Mouse (Mus musculus): ENCODE results near the gene Abcg8. TPM values are rescaled to one million over a fixed set of nuclear protein-coding genes. Genes with fewer than 3 reads are reported as not detected.

The Abcg8 gene
- polyA plus RNA-seq, 1 experiment from 2014 or later: not detected

GRCm38 (mm10) chr17:84728201-84728911, 52.3 kb downstream of the Abcg8 start:
- Histone ChIP-seq H3K27ac (ENCODE audit: low read depth, low read length) (no peak overlapping the region), H3K36me3 (ENCODE audit: control insufficient read depth, insufficient read depth, low read length) (0 out of 2 replicates have a peak, but pooled peaks cover 3% of the 10 kb centered on the region), H3K4me3 (ENCODE audit: low read depth, low read length) (no peak overlapping the region), H3K27me3 (ENCODE audit: control insufficient read depth, insufficient read depth, low read length) (no peaks in the 10 kb centered on the region), H3K4me1 (ENCODE audit: control insufficient read depth, insufficient read depth, low read length) (no peaks in the 10 kb centered on the region), H3K9ac (ENCODE audit: low read length) (no peak overlapping the region), H3K4me2 (ENCODE audit: low read depth) (no peak overlapping the region), H3K9me3 (ENCODE audit: control insufficient read depth, low read length) (no peaks in the 10 kb centered on the region)
- WGBS: 71% methylated on average over 1 of the region's 1 CpGs
- DNase-seq (ENCODE audit: low spot score) (no peak), ATAC-seq (ENCODE audit: insufficient read depth, low FRiP score, low TSS enrichment) (no peak)

- H3K27ac ChIP-seq (ENCODE audit: low read depth, low read length): no peak overlapping the region
- 92% methylated on average over 5 of the region's 5 CpGs for WGBS
- no peaks in the 10 kb centered on the region for H3K27me3 ChIP-seq (ENCODE audit: control insufficient read depth, insufficient read depth, low read length)
- H3K4me3 ChIP-seq (ENCODE audit: low read depth, low read length): no peak overlapping the region
- H3K4me2 ChIP-seq (ENCODE audit: low read depth): no peak overlapping the region
- no peaks in the 10 kb centered on the region for H3K9me3 ChIP-seq (ENCODE audit: control insufficient read depth, low read length)
- H3K4me1 ChIP-seq (ENCODE audit: control insufficient read depth, insufficient read depth, low read length): no peaks in the 10 kb centered on the region
- DNase-seq (ENCODE audit: low spot score) (no peak), ATAC-seq (ENCODE audit: insufficient read depth, low FRiP score, low TSS enrichment) (no peak)
- H3K36me3 ChIP-seq (ENCODE audit: control insufficient read depth, insufficient read depth, low read length): 0 out of 2 replicates have a peak, but pooled peaks cover 3% of the 10 kb centered on the region
- no peak overlapping the region for H3K9ac ChIP-seq (ENCODE audit: low read length)
Observed at GRCm38 (mm10) chr17:84729140-84729539, 53.0 kb downstream of the Abcg8 start.

- ATAC-seq (ENCODE audit: insufficient read depth, low FRiP score, low TSS enrichment) (no peak), DNase-seq (ENCODE audit: low spot score) (no peak)
- Histone ChIP-seq H3K9ac (ENCODE audit: low read length) (no peak overlapping the region), H3K27ac (ENCODE audit: low read depth, low read length) (no peak overlapping the region), H3K36me3 (ENCODE audit: control insufficient read depth, insufficient read depth, low read length) (0 out of 2 replicates have a peak, but pooled peaks cover 3% of the 10 kb centered on the region), H3K27me3 (ENCODE audit: control insufficient read depth, insufficient read depth, low read length) (no peaks in the 10 kb centered on the region), H3K4me2 (ENCODE audit: low read depth) (no peak overlapping the region), H3K9me3 (ENCODE audit: control insufficient read depth, low read length) (no peaks in the 10 kb centered on the region), H3K4me3 (ENCODE audit: low read depth, low read length) (no peak overlapping the region), H3K4me1 (ENCODE audit: control insufficient read depth, insufficient read depth, low read length) (no peaks in the 10 kb centered on the region)
- 84% methylated on average over 12 of the region's 12 CpGs for WGBS
Observed at GRCm38 (mm10) chr17:84731361-84731760, 55.3 kb downstream of the Abcg8 start.

GRCm38 (mm10) chr17:84732612-84733011, 56.5 kb downstream of the Abcg8 start:
- Histone ChIP-seq H3K4me1 (ENCODE audit: control insufficient read depth, insufficient read depth, low read length) (no peaks in the 10 kb centered on the region), H3K27me3 (ENCODE audit: control insufficient read depth, insufficient read depth, low read length) (no peaks in the 10 kb centered on the region), H3K4me3 (ENCODE audit: low read depth, low read length) (no peak overlapping the region), H3K9me3 (ENCODE audit: control insufficient read depth, low read length) (no peaks in the 10 kb centered on the region), H3K4me2 (ENCODE audit: low read depth) (no peak overlapping the region), H3K27ac (ENCODE audit: low read depth, low read length) (no peak overlapping the region), H3K36me3 (ENCODE audit: control insufficient read depth, insufficient read depth, low read length) (0 out of 2 replicates have a peak, but pooled peaks cover 3% of the 10 kb centered on the region), H3K9ac (ENCODE audit: low read length) (no peak overlapping the region)
- ATAC-seq (ENCODE audit: insufficient read depth, low FRiP score, low TSS enrichment): no peak
- no peak for DNase-seq (ENCODE audit: low spot score)
- WGBS: 96% methylated on average over 8 of the region's 8 CpGs

GRCm38 (mm10) chr17:84736719-84737118, 60.6 kb downstream of the Abcg8 start:
- Histone ChIP-seq H3K36me3 (ENCODE audit: control insufficient read depth, insufficient read depth, low read length) (no peaks in the 10 kb centered on the region), H3K4me2 (ENCODE audit: low read depth) (no peak overlapping the region), H3K9me3 (ENCODE audit: control insufficient read depth, low read length) (no peaks in the 10 kb centered on the region), H3K4me1 (ENCODE audit: control insufficient read depth, insufficient read depth, low read length) (no peaks in the 10 kb centered on the region), H3K27me3 (ENCODE audit: control insufficient read depth, insufficient read depth, low read length) (no peaks in the 10 kb centered on the region), H3K27ac (ENCODE audit: low read depth, low read length) (no peak overlapping the region), H3K4me3 (ENCODE audit: low read depth, low read length) (no peak overlapping the region), H3K9ac (ENCODE audit: low read length) (no peak overlapping the region)
- WGBS: 48% methylated on average over 9 of the region's 9 CpGs
- no peak for ATAC-seq (ENCODE audit: insufficient read depth, low FRiP score, low TSS enrichment)
- no peak for DNase-seq (ENCODE audit: low spot score)

GRCm38 (mm10) chr17:84738073-84738797, 62.1 kb downstream of the Abcg8 start:
- WGBS: 80% methylated on average over 9 of the region's 9 CpGs
- no peak overlapping the region for H3K9ac ChIP-seq (ENCODE audit: low read length)
- H3K27me3 ChIP-seq (ENCODE audit: control insufficient read depth, insufficient read depth, low read length): no peaks in the 10 kb centered on the region
- no peaks in the 10 kb centered on the region for H3K4me1 ChIP-seq (ENCODE audit: control insufficient read depth, insufficient read depth, low read length)
- H3K9me3 ChIP-seq (ENCODE audit: control insufficient read depth, low read length): no peaks in the 10 kb centered on the region
- H3K27ac ChIP-seq (ENCODE audit: low read depth, low read length): no peak overlapping the region
- ATAC-seq (ENCODE audit: insufficient read depth, low FRiP score, low TSS enrichment) (no peak), DNase-seq (ENCODE audit: low spot score) (no peak)
- H3K4me3 ChIP-seq (ENCODE audit: low read depth, low read length): no peak overlapping the region
- no peak overlapping the region for H3K4me2 ChIP-seq (ENCODE audit: low read depth)
- H3K36me3 ChIP-seq (ENCODE audit: control insufficient read depth, insufficient read depth, low read length): no peaks in the 10 kb centered on the region

GRCm38 (mm10) chr17:84744256-84744655, 68.2 kb downstream of the Abcg8 start:
- DNase-seq (ENCODE audit: low spot score): no peak
- WGBS: 83% methylated on average over 4 of the region's 4 CpGs
- Histone ChIP-seq H3K36me3 (ENCODE audit: control insufficient read depth, insufficient read depth, low read length) (no peaks in the 10 kb centered on the region), H3K9me3 (ENCODE audit: control insufficient read depth, low read length) (no peaks in the 10 kb centered on the region), H3K27ac (ENCODE audit: low read depth, low read length) (no peak overlapping the region), H3K9ac (ENCODE audit: low read length) (no peak overlapping the region), H3K4me1 (ENCODE audit: control insufficient read depth, insufficient read depth, low read length) (no peaks in the 10 kb centered on the region), H3K27me3 (ENCODE audit: control insufficient read depth, insufficient read depth, low read length) (no peaks in the 10 kb centered on the region), H3K4me2 (ENCODE audit: low read depth) (no peak overlapping the region), H3K4me3 (ENCODE audit: low read depth, low read length) (no peak overlapping the region)
- no peak for ATAC-seq (ENCODE audit: insufficient read depth, low FRiP score, low TSS enrichment)

GRCm38 (mm10) chr17:84745001-84745400, 68.9 kb downstream of the Abcg8 start:
- Histone ChIP-seq H3K4me1 (ENCODE audit: control insufficient read depth, insufficient read depth, low read length) (peaks cover under 1% of the 10 kb centered on the region; the same call in 1 of the 2 replicates), H3K4me2 (ENCODE audit: low read depth) (no peak overlapping the region), H3K27ac (ENCODE audit: low read depth, low read length) (no peak overlapping the region), H3K9me3 (ENCODE audit: control insufficient read depth, low read length) (no peaks in the 10 kb centered on the region), H3K4me3 (ENCODE audit: low read depth, low read length) (no peak overlapping the region), H3K36me3 (ENCODE audit: control insufficient read depth, insufficient read depth, low read length) (no peaks in the 10 kb centered on the region), H3K9ac (ENCODE audit: low read length) (no peak overlapping the region), H3K27me3 (ENCODE audit: control insufficient read depth, insufficient read depth, low read length) (no peaks in the 10 kb centered on the region)
- ATAC-seq (ENCODE audit: insufficient read depth, low FRiP score, low TSS enrichment) (no peak), DNase-seq (ENCODE audit: low spot score) (no peak)
- 76% methylated on average over 9 of the region's 9 CpGs for WGBS

GRCm38 (mm10) chr17:84747212-84747611, 71.1 kb downstream of the Abcg8 start:
- WGBS: 89% methylated on average over 6 of the region's 6 CpGs

More at GRCm38 (mm10) chr17:84747212-84747611, 71.1 kb downstream of the Abcg8 start:
- DNase-seq (ENCODE audit: low spot score) (no peak), ATAC-seq (ENCODE audit: insufficient read depth, low FRiP score, low TSS enrichment) (no peak)
- peaks cover 5% of the 10 kb centered on the region; the same call in 1 of the 2 replicates for H3K4me1 ChIP-seq (ENCODE audit: control insufficient read depth, insufficient read depth, low read length)
- H3K4me3 ChIP-seq (ENCODE audit: low read depth, low read length): no peak overlapping the region
- no peak overlapping the region for H3K4me2 ChIP-seq (ENCODE audit: low read depth)
- no peaks in the 10 kb centered on the region for H3K27me3 ChIP-seq (ENCODE audit: control insufficient read depth, insufficient read depth, low read length)
- H3K9me3 ChIP-seq (ENCODE audit: control insufficient read depth, low read length): no peaks in the 10 kb centered on the region
- H3K9ac ChIP-seq (ENCODE audit: low read length): no peak overlapping the region
- H3K36me3 ChIP-seq (ENCODE audit: control insufficient read depth, insufficient read depth, low read length): no peaks in the 10 kb centered on the region
- H3K27ac ChIP-seq (ENCODE audit: low read depth, low read length): no peak overlapping the region
